Mouse (Mus musculus) hindbrain, embryonic 13.5 days (tissue): ENCODE measurements around the gene Lbr. TPM values are rescaled to one million over a fixed set of nuclear protein-coding genes. Genes with fewer than 3 reads are reported as not detected.

Experiments
- ATAC-seq: fragments of 200-750 bp; cut with Nextera tagmentation; 2 replicates; pipeline ENCODE4 v1.8.0; 2017; ENCODE audit warnings: moderate TSS enrichment; ENCODE audit not compliant: low FRiP score
- H3K27ac ChIP-seq: fragments of 300-500 bp; sonication (generic); 2 replicates; pipeline ENCODE4 v1.5.1; 2015; ENCODE audit warnings: inconsistent platforms, mild to moderate bottlenecking, moderate library complexity
- H3K27me3 ChIP-seq: fragments of 300-500 bp; sonication (generic); 2 replicates; pipeline ENCODE4 v1.6.1; 2015; ENCODE audit warnings: mild to moderate bottlenecking, inconsistent platforms
- H3K36me3 ChIP-seq: fragments of 300-500 bp; sonication (generic); 2 replicates; pipeline ENCODE4 v1.6.1; 2015; ENCODE audit warnings: mild to moderate bottlenecking, inconsistent platforms
- H3K4me1 ChIP-seq: fragments of 300-500 bp; sonication (generic); replicated peaks from 2 replicates; pipeline ENCODE4 v1.6.1; 2015; ENCODE audit warnings: inconsistent platforms
- H3K4me2 ChIP-seq: fragments of 300-500 bp; sonication (generic); 2 replicates; pipeline ENCODE4 v1.6.1; 2015; ENCODE audit warnings: inconsistent platforms, mild to moderate bottlenecking, moderate library complexity
- H3K4me3 ChIP-seq: fragments of 300-500 bp; sonication (generic); 2 replicates; pipeline ENCODE4 v1.5.1; 2015; ENCODE audit warnings: mild to moderate bottlenecking, inconsistent platforms
- H3K9ac ChIP-seq: fragments of 300-500 bp; sonication (generic); 2 replicates; pipeline ENCODE4 v1.6.1; 2015; ENCODE audit warnings: mild to moderate bottlenecking, inconsistent platforms
- H3K9me3 ChIP-seq: fragments of 300-500 bp; sonication (generic); 2 replicates; pipeline ENCODE4 v1.6.1; 2016; ENCODE audit warnings: inconsistent platforms
- WGBS: fragments of 180-500 bp; shearing (Covaris S2); methylation state at CpG from one replicate; pipeline ENCODE4 v1.1.7; 2015; 5-methylcytosine and 5-hydroxymethylcytosine counted together
- polyA plus RNA-seq: library from polyadenylated mRNA; unstranded; fragments of >200 nt; fragmentation: Nextera tagmentation; extraction: Ambion mirVana; gene quantifications from 2 replicates; pipeline ENCODE4 v1.2.1, GENCODE M21; 2015

Lbr gene
- polyA plus RNA-seq, result 37.2 and 38.3 TPM in 2 replicates

- peak within 1 kb of the TSS; percentile 79 for H3K4me3 ChIP-seq
- peak within 1 kb of the TSS; percentile 91 for H3K9ac ChIP-seq
- H3K4me2 ChIP-seq, result peak within 1 kb of the TSS; percentile 81
- no peaks in the 10 kb centered on the region for H3K36me3 ChIP-seq
- peak within 1 kb of the TSS; percentile 94 for H3K27ac ChIP-seq
- H3K9me3 ChIP-seq, result no peaks in the 10 kb centered on the region
- ATAC-seq, result no peak
- H3K27me3 ChIP-seq, result 0 out of 2 replicates have a peak, but pooled peaks cover 4% of the 10 kb centered on the region
- peaks cover 39% of the 10 kb centered on the region for H3K4me1 ChIP-seq
- WGBS, result 0% methylated on average over 14 of the region's 14 CpGs
These were observed at the start of gene Lbr for GRCm38 (mm10) chr1:181842781-181843180. Lbr (minus strand) TSS chr1:181843046.

DNA sequence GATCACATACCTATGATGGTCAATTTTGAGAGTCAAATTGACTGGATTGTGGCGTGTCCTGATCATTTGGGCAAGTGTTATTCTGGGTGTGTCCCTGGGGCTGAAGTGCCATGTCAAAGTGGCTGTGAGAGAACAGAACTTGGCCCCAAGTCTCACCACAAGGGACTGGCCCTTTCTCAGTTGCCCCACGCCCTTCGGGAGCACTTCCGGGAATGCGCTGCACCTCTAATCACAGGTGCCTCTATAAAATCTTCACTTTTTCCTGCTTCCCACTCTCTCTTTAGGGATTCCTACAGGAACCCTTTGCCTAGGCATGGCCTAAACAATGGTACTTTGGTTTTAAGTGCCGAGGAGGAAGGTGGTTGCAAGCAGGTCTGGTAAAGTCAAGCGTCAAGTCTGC lies 46.8 kb upstream of the Lbr start:
- peaks cover 10% of the 10 kb centered on the region for H3K4me1 ChIP-seq
- ATAC-seq, result no peak
- H3K36me3 ChIP-seq, result no peaks in the 10 kb centered on the region
- no peak overlapping the region for H3K9ac ChIP-seq
- no peak overlapping the region for H3K4me3 ChIP-seq
- no peaks in the 10 kb centered on the region for H3K27me3 ChIP-seq
- no peaks in the 10 kb centered on the region for H3K9me3 ChIP-seq
- H3K4me2 ChIP-seq, result no peak overlapping the region
- 90% methylated on average over 7 of the region's 7 CpGs for WGBS
- H3K27ac ChIP-seq, result no peak overlapping the region

GRCm38 (mm10) chr1:181888801-181889200 lies 46.0 kb upstream of the Lbr start:
- Histone ChIP-seq H3K27me3 (no peaks in the 10 kb centered on the region), H3K4me2 (no peak overlapping the region), H3K4me1 (peaks cover 7% of the 10 kb centered on the region), H3K4me3 (no peak overlapping the region), H3K36me3 (no peaks in the 10 kb centered on the region), H3K27ac (0 out of 2 replicates have a peak overlapping the region, but pooled peaks have one; percentile 12), H3K9me3 (no peaks in the 10 kb centered on the region), H3K9ac (no peak overlapping the region; the same call in 1 of the 2 replicates)
- ATAC-seq, result peak; percentile 73
- 7% methylated on average over 11 of the region's 11 CpGs for WGBS

DNA sequence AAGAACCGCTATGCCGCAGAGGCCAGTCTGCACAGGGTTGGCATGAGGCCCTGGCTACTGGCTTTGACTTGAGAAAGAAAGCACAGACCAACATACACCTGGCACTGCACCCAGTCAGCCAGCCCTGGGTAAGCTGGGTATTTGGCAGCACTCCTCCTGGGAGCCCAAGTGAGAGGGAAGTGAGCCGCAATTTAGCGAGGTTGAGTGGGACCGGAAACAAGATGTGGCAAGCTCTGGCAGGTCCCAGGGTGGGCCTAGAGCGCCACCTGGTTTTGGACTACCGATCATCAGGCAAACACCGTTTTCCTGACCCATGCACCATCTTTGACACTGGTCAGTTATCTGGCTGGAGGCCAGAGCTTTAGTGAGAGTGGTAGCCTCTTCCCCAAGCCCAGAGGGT lies 38.7 kb upstream of the Lbr start:
- no peak overlapping the region for H3K4me2 ChIP-seq

DNA sequence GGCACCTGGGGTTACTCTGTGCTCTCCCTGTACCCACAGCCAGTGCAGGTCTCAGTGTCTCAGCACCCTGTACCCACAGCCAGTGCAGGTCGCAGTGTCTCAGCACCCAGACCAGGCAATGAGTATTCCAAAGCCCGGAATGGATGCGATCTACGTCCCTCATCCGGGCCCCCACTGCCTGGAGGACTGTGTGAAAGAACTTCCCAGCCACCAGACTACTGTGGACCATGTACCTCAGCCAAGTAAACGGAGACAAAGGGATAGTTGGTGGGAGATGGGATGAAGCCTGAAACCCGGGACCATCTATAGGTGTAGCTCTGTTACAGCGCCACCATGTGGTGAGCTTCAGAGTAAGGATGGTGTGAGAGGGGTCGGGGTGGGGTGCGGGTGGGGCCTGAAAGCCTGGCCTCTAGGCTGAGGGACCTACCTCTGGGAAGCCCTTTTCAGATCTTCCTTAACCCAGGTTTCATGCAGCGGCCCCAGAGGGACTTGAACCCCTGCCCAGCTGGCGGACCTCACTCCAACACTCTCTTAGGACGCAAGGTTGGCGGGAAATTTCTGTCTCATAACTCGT lies 38.0 kb upstream of the Lbr start:
- H3K4me3 ChIP-seq, result no peak overlapping the region
- WGBS, result 50% methylated on average over 15 of the region's 15 CpGs
- ATAC-seq, result peak; percentile 52; the same call in 1 of the 2 replicates
- H3K4me1 ChIP-seq, result peaks cover 15% of the 10 kb centered on the region
- H3K9me3 ChIP-seq, result no peaks in the 10 kb centered on the region
- H3K9ac ChIP-seq, result no peak overlapping the region
- H3K36me3 ChIP-seq, result no peaks in the 10 kb centered on the region
- H3K27me3 ChIP-seq, result no peaks in the 10 kb centered on the region
- H3K4me2 ChIP-seq, result no peak overlapping the region
- H3K27ac ChIP-seq, result no peak overlapping the region

More for the DNA sequence above, 38.7 kb upstream of the Lbr start:
- 38% methylated on average over 8 of the region's 8 CpGs for WGBS
- H3K9ac ChIP-seq, result no peak overlapping the region
- H3K4me1 ChIP-seq, result peaks cover 15% of the 10 kb centered on the region
- no peaks in the 10 kb centered on the region for H3K36me3 ChIP-seq
- H3K9me3 ChIP-seq, result no peaks in the 10 kb centered on the region
- no peak for ATAC-seq
- H3K4me3 ChIP-seq, result no peak overlapping the region
- no peak overlapping the region for H3K27ac ChIP-seq
- no peaks in the 10 kb centered on the region for H3K27me3 ChIP-seq

- H3K9me3 ChIP-seq, result no peaks in the 10 kb centered on the region
- 70% methylated on average over 5 of the region's 5 CpGs for WGBS
- H3K36me3 ChIP-seq, result no peaks in the 10 kb centered on the region
- no peak overlapping the region for H3K27ac ChIP-seq
- H3K4me1 ChIP-seq, result peaks cover 15% of the 10 kb centered on the region
- no peak overlapping the region for H3K9ac ChIP-seq
- no peak for ATAC-seq
- H3K4me2 ChIP-seq, result no peak overlapping the region
- no peak overlapping the region for H3K4me3 ChIP-seq
- H3K27me3 ChIP-seq, result no peaks in the 10 kb centered on the region
These were observed 35.6 kb upstream of the Lbr start for GRCm38 (mm10) chr1:181878436-181878835.

DNA sequence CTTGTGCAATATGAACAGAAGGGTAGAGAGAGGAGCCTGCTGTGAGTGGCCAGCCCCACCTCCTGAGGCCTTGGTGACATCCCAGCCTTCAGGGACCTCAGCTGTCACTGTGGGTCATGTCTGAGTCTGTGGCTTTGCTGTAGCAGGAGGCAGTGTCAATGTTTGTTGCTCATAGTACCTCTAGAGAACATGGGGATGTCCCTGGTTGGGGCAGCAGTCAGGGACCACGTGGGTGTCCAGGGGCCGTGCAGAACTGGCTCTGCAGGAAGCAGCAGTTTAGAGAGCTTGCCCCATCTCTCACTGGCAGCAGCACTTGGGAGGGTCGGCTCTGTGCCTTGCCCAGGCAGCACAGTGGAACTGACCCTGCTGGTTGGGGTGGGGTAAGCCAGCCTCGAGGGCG lies 34.2 kb upstream of the Lbr start:
- no peak for ATAC-seq
- Histone ChIP-seq H3K4me1 (peaks cover 11% of the 10 kb centered on the region), H3K4me3 (no peak overlapping the region), H3K9ac (no peak overlapping the region), H3K9me3 (no peaks in the 10 kb centered on the region), H3K36me3 (no peaks in the 10 kb centered on the region), H3K27ac (no peak overlapping the region), H3K27me3 (no peaks in the 10 kb centered on the region), H3K4me2 (no peak overlapping the region)
- 51% methylated on average over 5 of the region's 5 CpGs for WGBS

DNA sequence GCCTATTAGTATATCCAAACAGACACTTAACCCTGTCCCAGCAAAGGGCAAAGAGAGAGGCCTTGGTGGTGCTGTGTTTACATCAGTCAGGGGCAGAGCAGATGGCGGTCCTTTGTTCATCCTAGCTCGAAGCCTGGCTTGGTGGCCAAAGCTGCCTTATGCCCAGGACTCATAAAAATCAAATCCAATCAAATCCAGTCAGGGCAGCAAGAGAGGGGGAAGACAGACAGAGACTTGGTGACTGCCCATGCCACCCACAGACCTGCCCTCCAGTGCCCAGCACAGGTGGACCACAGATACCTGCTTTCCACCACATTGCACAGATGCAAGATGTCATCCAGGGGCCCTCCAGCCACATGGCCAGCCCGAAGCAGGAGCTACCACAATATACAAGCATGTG lies 33.8 kb upstream of the Lbr start:
- no peaks in the 10 kb centered on the region for H3K9me3 ChIP-seq
- peaks cover 7% of the 10 kb centered on the region for H3K4me1 ChIP-seq
- no peak overlapping the region for H3K27ac ChIP-seq
- no peak overlapping the region for H3K4me2 ChIP-seq
- no peaks in the 10 kb centered on the region for H3K27me3 ChIP-seq
- no peaks in the 10 kb centered on the region for H3K36me3 ChIP-seq
- 76% methylated on average over 3 of the region's 3 CpGs for WGBS
- ATAC-seq, result no peak
- H3K9ac ChIP-seq, result no peak overlapping the region
- no peak overlapping the region for H3K4me3 ChIP-seq

- Histone ChIP-seq H3K27me3 (no peaks in the 10 kb centered on the region), H3K4me3 (no peak overlapping the region), H3K9me3 (no peaks in the 10 kb centered on the region), H3K4me2 (no peak overlapping the region), H3K4me1 (no peaks in the 10 kb centered on the region), H3K27ac (no peak overlapping the region), H3K9ac (no peak overlapping the region), H3K36me3 (no peaks in the 10 kb centered on the region)
- 87% methylated on average over 9 of the region's 9 CpGs for WGBS
- ATAC-seq, result no peak
These were observed 30.5 kb upstream of the Lbr start for GRCm38 (mm10) chr1:181873086-181873920.

- Histone ChIP-seq H3K4me2 (no peak overlapping the region), H3K9me3 (no peaks in the 10 kb centered on the region), H3K4me1 (no peaks in the 10 kb centered on the region), H3K36me3 (no peaks in the 10 kb centered on the region), H3K9ac (no peak overlapping the region), H3K27me3 (no peaks in the 10 kb centered on the region), H3K27ac (no peak overlapping the region), H3K4me3 (no peak overlapping the region)
- ATAC-seq, result no peak
- 68% methylated on average over 3 of the region's 3 CpGs for WGBS
These were observed 29.8 kb upstream of the Lbr start for GRCm38 (mm10) chr1:181872639-181873038.

- H3K4me2 ChIP-seq, result no peak overlapping the region
These were observed 23.8 kb upstream of the Lbr start for GRCm38 (mm10) chr1:181866429-181867280.

GRCm38 (mm10) chr1:181865863-181866216 lies 23.0 kb upstream of the Lbr start:
- no peak overlapping the region for H3K4me3 ChIP-seq
- H3K9ac ChIP-seq, result no peak overlapping the region
- peaks cover 7% of the 10 kb centered on the region for H3K4me1 ChIP-seq
- no peaks in the 10 kb centered on the region for H3K9me3 ChIP-seq
- ATAC-seq, result no peak
- H3K27me3 ChIP-seq, result 0 out of 2 replicates have a peak, but pooled peaks cover 3% of the 10 kb centered on the region
- H3K27ac ChIP-seq, result no peak overlapping the region
- no peaks in the 10 kb centered on the region for H3K36me3 ChIP-seq
- WGBS, result 87% methylated on average over 5 of the region's 5 CpGs
- H3K4me2 ChIP-seq, result no peak overlapping the region

More at GRCm38 (mm10) chr1:181866429-181867280, 23.8 kb upstream of the Lbr start:
- H3K9ac ChIP-seq, result no peak overlapping the region
- H3K36me3 ChIP-seq, result no peaks in the 10 kb centered on the region
- H3K4me3 ChIP-seq, result no peak overlapping the region
- H3K27me3 ChIP-seq, result 0 out of 2 replicates have a peak, but pooled peaks cover 3% of the 10 kb centered on the region
- WGBS, result 81% methylated on average over 6 of the region's 6 CpGs
- no peak overlapping the region for H3K27ac ChIP-seq
- peaks cover 7% of the 10 kb centered on the region for H3K4me1 ChIP-seq
- H3K9me3 ChIP-seq, result no peaks in the 10 kb centered on the region
- ATAC-seq, result no peak
